Mouse (Mus musculus): ENCODE measurements at regions not wholly inside any gene's neighbourhood (a gene's known extent, or its start where the extent isn't known, plus 50 kb on each side); places are given as distances from the start of the nearest gene placed in this dataset.

GRCm38 (mm10) chr1:158170006-158170405, 186.1 kb downstream of the Brinp2 start:
- DNase-seq: no peak

- DNase-seq: no peak
These were observed 176.0 kb downstream of the Brinp2 start for GRCm38 (mm10) chr1:158180095-158180494.

DNA sequence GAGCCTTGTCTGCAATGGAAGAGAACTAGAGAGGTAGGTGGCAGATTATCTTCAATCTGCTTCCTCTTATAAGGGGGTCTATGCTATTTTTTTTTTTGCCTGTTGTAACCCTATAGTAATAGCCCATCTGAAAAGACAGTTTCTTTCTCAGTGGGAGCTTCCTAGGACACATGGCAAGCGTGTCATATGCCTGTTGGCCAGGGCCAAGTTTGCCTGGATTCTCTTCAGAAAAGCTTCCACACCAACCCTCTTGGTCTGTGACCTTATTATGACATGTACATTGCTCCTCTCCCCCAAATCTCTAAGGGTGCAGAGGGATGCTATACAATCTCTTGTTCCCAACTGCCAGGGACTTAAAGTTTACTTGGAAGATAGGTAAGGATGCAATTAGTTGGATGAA, 174.8 kb downstream of the Brinp2 start:
- no peak for DNase-seq

DNA sequence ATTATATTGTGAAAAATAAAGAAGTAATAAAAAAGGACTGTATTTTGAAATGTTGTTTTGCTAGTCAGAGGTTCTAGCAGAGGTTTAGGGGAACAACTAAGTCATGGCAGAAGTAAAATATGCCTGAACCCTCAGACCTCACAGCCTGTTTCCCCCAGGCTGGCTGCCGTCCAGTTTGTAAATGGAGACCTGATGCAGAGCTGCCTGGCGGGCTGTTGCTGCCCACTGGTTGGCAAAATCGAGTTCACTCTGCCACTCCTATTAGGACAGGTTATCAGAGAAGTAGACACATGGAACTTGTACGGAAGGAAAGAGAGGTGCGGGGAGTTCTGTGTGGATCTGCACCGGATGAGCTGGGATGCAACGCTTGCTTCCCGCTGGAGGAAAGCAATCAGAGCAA, 168.5 kb downstream of the Brinp2 start:
- DNase-seq: no peak

DNA sequence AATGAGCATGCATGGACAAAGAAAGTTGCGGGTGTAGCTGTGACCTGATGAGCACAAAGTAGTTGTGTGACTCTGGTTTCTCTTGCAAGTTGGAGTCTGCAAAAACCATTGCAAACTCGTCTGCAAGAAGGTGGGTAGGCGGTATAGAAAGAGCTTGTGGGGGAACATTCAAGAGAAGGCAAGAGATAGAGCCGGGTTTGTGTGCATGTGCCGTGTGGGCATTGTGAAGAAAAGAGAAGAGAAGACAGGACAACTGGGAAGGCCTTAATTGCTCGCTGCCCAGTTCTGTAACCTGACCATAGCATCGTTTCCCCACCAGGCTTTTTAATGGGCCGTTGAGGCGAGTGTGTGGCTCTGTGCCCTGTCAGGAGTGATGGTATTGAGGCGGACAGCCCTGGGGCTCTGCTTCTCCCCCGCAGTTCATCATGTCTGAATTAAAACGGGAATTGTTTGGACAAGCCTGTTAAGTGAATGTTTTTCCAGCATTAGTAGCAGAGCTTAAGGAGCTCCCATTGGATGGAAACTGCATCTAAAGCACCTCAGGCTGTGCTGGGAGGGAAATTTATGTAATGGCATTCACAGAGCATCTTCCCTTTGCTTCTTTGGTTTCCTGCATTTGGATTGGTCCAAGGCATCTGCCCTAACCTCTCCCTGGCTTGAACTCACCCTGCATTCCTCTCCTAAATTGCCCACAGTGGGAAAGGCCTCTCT, 163.1 kb downstream of the Brinp2 start:
- peak; percentile 5 to 26 for DNase-seq

GRCm38 (mm10) chr1:158193968-158194565, 162.1 kb downstream of the Brinp2 start:
- DNase-seq: peak; percentile 31 to 49
